ENCODE assay signal across 8 mouse cellular contexts in the genomic region with DNA sequence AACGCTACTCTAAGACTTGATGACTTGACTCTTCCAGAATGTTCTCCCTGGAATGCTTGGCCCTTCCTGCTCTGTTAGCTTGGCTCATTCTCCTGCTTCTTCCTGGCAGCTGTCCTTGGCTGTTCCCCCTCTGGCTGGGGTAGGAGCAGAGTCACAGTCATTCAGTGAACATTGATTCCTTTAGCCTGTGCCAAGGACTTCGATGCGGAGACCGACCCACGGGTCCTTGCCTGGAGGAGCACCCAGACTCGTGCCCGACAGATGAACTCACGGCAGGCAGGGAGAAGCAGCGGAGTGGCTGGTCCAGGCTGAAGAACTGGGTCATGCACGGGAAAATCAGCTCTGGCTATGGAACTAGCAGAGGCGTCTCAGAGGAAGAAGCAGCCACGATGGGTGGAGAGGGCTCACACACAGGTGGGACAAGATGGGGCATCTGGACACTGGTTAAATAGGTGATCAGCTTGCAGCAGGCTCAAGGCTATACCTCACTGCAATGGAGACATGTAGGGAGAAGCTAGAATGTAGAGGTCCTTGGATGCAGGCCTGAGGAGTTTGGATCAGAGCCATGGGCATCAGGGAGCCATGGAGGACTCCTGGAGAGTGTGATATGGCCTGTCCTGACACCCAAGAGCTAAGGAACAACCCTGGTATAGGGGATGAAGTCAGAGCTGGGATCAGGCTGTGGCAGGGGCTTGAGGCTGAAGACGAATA. TPM values are rescaled to one million over a fixed set of nuclear protein-coding genes. Genes with fewer than 3 reads are reported as not detected.
DNase-seq lines count a peak whose midpoint lies in the region; ATAC-seq lines count a peak whose summit lies in the region.

No protein-coding gene starts in this region.

- 73% methylated on average over 13 of the region's 13 CpGs for WGBS in kidney, embryonic 14.5 days
- WGBS in hindbrain, embryonic 16.5 days, result 60% methylated on average over 13 of the region's 13 CpGs
- 41% methylated on average over 13 of the region's 13 CpGs for WGBS in limb, embryonic 15.5 days

- no peak overlapping the region for H3K4me3 ChIP-seq in kidney, embryonic 14.5 days (ENCODE audit: low read length)
- no peak overlapping the region for H3K4me3 ChIP-seq in hindbrain, embryonic 16.5 days (ENCODE audit: low read length)
- no peak overlapping the region for H3K4me3 ChIP-seq in limb, embryonic 15.5 days

- peak; percentile 69 for DNase-seq in kidney, adult 11 months
- DNase-seq in adrenal gland, postnatal 25 days, result peak; percentile 55
- DNase-seq in frontal cortex, postnatal 10 days (ENCODE audit: low spot score in 2 of 2), result peak; percentile 38 to 43
- DNase-seq in thymus, adult 18-20 months, result no peak

- H3K9me3 ChIP-seq in kidney, embryonic 14.5 days (ENCODE audit: control insufficient read depth, low read length), result no peaks in the 10 kb centered on the region
- H3K9me3 ChIP-seq in hindbrain, embryonic 16.5 days (ENCODE audit: control insufficient read depth, low read length), result no peaks in the 10 kb centered on the region
- H3K9me3 ChIP-seq in limb, embryonic 15.5 days, result no peaks in the 10 kb centered on the region

- H3K27me3 ChIP-seq in kidney, embryonic 14.5 days (ENCODE audit: control insufficient read depth, insufficient read depth, low read length), result no peaks in the 10 kb centered on the region
- H3K27me3 ChIP-seq in hindbrain, embryonic 16.5 days (replicated peaks; ENCODE audit: control insufficient read depth, insufficient read depth, low read length), result no peaks in the 10 kb centered on the region
- H3K27me3 ChIP-seq in limb, embryonic 15.5 days, result no peaks in the 10 kb centered on the region

- H3K4me2 ChIP-seq in kidney, embryonic 14.5 days (replicated peaks; ENCODE audit: low read depth, low read length), result no peak overlapping the region
- no peak overlapping the region for H3K4me2 ChIP-seq in hindbrain, embryonic 16.5 days (ENCODE audit: low read length)
- 0 out of 2 replicates have a peak overlapping the region, but pooled peaks have one; percentile 2 for H3K4me2 ChIP-seq in limb, embryonic 15.5 days

- no peak overlapping the region for H3K27ac ChIP-seq in kidney, embryonic 14.5 days (ENCODE audit: low read depth, low read length)
- peak overlapping the region; percentile 16; the same call in 1 of the 2 replicates for H3K27ac ChIP-seq in hindbrain, embryonic 16.5 days (ENCODE audit: low read depth, low read length)
- peak overlapping the region; percentile 70 for H3K27ac ChIP-seq in limb, embryonic 15.5 days

- peaks cover 47% of the 10 kb centered on the region for H3K4me1 ChIP-seq in kidney, embryonic 14.5 days (ENCODE audit: control insufficient read depth, insufficient read depth, low read length)
- H3K4me1 ChIP-seq in hindbrain, embryonic 16.5 days (ENCODE audit: control insufficient read depth, insufficient read depth, low read depth, low read length), result peaks cover 48% of the 10 kb centered on the region
- peaks cover 71% of the 10 kb centered on the region for H3K4me1 ChIP-seq in limb, embryonic 15.5 days

- no peak for ATAC-seq in kidney, embryonic 14.5 days (ENCODE audit: low FRiP score, low TSS enrichment)
- ATAC-seq in hindbrain, embryonic 16.5 days, result 0 out of 2 replicates have a peak, but pooled peaks have one; percentile 22
- no peak; the same call in 1 of the 2 replicates for ATAC-seq in limb, embryonic 15.5 days (ENCODE audit: insufficient number of reproducible peaks, low FRiP score, low TSS enrichment, low read depth)
- ATAC-seq in megakaryocyte, adult 5-6 weeks (ENCODE audit: poor library complexity, severe bottlenecking), result no peak

- no peak overlapping the region for H3K9ac ChIP-seq in kidney, embryonic 14.5 days (ENCODE audit: low read depth, low read length)
- no peak overlapping the region for H3K9ac ChIP-seq in hindbrain, embryonic 16.5 days (ENCODE audit: low read depth, low read length)
- no peak overlapping the region for H3K9ac ChIP-seq in limb, embryonic 15.5 days

- no peaks in the 10 kb centered on the region for H3K36me3 ChIP-seq in kidney, embryonic 14.5 days (ENCODE audit: control insufficient read depth, insufficient read depth, low read length)
- H3K36me3 ChIP-seq in hindbrain, embryonic 16.5 days (ENCODE audit: control insufficient read depth, insufficient read depth, low read length), result no peaks in the 10 kb centered on the region
- H3K36me3 ChIP-seq in limb, embryonic 15.5 days, result no peaks in the 10 kb centered on the region

RNA-seq across cellular contexts. Expression of a gene that starts 53.8 kb away (rescaled TPM):
- 6.4 and 9.1 TPM in 2 replicates for polyA plus RNA-seq in kidney, embryonic 14.5 days (2014; fragmentation: Nextera tagmentation; extraction: Ambion mirVana)
- 15.1 and 17.8 TPM in 2 replicates for total RNA-seq in adrenal gland, postnatal 25 days (2021)
- polyA plus RNA-seq in hindbrain, embryonic 16.5 days (2015; fragmentation: Nextera tagmentation; extraction: Ambion mirVana), result 7.8 and 10.1 TPM in 2 replicates
- 7.3 and 11.3 TPM in 2 replicates for polyA plus RNA-seq in limb, embryonic 15.5 days (2015; fragmentation: Nextera tagmentation; extraction: Ambion mirVana)
- 1.1 and 1.4 TPM in 2 replicates for total RNA-seq in megakaryocyte, adult 5-6 weeks (2015)
- total RNA-seq in megakaryocyte, adult 5-6 weeks (2017), result 0.77 and 1.2 TPM in 2 replicates

Comparison
In these comparisons a context has a peak if more than half of its experiments do, and no peak if none do; other contexts are left out.
1. DNase-seq: peak in kidney, adult 11 months (single experiment), adrenal gland, postnatal 25 days (single experiment) and frontal cortex, postnatal 10 days (2 of 2); none in thymus, adult 18-20 months (0 of 2).